Mouse (Mus musculus) NIH3T3 (cell line): ENCODE data around the gene Flywch2.

Source experiments
- DNase-seq: peaks from one replicate; pipeline ENCODE4 v3.0.0-alpha.2; 2012; ENCODE audit warnings: low read depth

Gene Flywch2

DNA sequence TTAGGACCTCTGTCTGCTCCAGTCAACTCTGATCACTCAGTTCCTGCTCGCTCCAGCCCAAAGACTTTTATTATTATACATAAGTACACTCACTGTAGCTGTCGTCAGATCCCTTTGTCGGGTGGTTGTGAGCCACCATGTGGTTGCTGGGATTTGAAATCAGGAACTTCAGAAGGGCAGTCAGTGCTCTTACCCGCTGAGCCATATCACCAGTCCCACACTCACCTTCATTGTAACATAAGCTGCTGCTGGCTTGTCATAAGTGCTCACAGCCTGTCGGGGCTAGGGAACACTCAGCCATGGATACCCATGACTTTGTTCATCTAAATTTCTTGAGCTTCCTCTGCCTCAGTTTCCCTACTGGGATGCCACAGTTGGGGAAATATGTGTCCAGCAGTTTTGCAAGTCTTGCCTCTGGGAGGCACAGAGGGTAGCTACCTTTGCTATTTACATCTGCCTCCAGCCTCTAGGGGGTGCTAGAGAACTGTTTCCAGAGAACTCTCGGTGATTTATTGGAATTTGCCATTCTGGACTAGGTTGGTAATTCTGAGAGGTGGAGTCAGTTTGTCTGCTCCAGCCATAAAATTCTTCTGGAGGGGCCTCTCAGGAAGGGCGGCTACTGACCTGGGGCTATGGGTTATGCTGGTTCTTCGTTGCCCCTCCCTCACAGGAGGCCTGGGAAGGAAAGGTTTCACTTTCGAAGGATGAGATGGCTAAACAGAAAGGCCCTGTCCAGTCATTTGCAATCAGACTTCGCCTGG lies 37.1 kb downstream of the Flywch2 start:
- DNase-seq = peak; percentile 93

DNA sequence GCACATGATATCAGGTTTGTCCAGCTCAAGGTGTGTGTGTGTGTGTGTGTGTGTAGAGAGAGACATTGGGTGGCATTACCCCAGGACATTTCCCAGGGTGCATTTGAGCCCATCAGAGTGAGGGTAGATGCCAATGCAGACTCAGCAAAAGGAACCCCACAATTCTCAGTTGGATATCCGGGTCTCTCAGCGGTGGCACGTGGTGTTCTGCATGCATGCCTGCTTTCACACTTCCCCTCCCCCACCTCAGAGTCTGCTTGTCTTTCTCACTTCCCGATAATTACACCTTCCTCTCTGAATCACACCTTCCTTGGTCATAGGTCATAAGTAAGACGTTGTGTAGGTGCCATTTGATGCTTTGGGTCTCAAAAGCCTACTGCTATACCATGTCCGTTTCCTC lies 37.9 kb downstream of the Flywch2 start:
- DNase-seq = no peak

DNA sequence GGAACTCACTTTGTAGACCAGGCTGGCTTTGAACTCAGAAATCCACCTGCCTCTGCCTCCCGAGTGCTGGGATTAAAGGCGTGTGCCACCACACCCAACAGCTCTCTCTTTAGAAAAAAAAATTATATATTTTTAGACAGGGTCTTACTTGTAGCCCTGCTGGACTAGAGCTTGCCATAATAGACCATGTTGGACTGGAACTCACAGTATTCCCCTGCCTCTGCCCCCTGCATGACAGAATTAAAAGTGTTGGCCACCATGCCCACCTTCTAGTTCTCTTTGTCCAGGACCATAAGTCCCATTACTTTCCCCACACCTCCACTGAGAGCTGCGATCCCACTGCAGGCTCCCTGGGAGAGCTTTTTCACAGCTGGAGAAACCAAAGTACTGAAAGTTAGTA lies 38.4 kb downstream of the Flywch2 start:
- DNase-seq = no peak

DNA sequence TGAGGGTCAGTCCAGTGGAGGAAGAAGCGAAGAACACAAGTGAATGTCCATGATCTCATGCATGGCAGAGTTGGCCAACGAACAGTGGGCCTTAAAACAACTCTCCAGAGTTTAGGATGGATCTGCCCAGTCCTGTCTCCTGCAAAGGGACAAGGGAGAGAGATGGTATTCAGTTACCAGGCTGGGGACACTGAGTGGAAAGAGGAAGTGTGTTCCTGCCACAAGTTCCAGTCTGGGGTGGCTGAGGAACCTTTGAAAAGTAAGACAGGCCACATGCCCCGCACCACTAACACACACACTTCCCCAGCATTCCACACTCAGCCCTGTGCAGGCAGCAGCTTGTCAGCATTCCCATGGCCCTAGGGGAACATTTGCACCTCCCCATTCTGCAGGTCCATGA lies 39.1 kb downstream of the Flywch2 start:
- DNase-seq = no peak

DNA sequence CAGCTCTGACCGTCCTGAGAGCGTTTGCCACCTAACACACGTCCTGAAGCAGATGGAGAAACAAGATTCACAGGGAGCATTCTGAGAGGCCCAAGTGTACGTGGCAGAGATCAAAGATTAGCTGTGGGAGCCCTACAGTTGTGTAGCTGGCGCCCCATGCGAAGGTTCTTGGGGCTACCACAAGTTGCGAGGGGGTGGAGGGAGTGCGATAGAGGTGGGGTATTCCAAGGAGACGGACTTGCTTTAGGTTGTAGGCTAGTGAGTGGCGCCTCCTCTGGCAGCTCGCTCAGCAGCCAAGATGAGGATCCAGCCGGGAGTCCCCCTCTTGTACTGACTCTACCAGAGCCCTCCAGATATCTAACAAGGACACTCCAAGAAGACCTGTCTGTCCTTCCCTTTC lies 39.6 kb downstream of the Flywch2 start:
- no peak for DNase-seq

DNA sequence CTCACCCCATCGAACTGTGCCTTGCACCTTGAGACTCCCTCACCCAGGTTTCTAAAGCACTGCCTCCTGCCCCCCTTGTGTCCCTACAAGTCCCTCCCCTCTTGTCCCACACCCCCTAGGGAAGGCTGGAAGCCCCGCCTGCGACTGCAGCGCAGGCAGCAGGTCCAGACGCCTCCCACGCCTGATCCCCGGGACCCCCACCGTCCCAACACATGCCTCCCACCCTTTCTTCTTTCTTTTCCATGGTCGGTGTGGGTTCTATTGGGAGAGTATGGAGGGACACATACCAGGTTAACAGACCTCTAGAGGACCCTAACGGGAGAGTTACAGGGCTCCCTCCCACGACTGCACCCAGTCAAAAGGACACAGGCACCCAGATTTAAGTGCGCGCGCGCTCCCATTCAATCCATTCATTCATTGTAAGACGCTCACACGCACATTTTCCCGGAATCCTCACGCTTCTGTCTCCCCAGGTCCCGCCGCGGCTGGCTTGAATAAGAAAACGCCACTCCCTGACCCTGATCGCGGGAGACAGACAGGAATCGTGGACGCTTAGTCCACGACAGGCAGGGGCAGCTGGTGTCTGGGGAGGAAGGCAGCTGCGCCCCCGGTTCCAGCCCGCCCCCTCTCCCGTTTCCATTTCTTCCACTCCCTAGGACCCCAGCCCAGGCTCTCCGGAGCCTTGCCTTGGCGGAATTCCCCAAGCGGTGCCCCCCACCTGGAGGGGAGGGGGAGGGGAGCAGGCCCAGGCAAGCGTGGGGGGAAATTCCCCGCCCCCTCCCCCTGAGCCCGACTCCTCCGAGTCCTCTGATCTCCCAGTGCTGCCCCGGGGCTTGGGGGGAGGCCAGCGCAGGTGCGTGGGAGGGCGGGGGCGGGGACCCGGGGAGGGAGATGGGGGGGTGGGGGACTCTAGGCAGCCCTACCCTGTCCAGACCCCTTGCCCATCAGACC lies 40.3 kb downstream of the Flywch2 start, which contains the start of gene Kremen2:
Gene Kremen2 (minus strand): TSS at position 533 of the 951 bp plus-strand sequence.
- DNase-seq = no peak

DNA sequence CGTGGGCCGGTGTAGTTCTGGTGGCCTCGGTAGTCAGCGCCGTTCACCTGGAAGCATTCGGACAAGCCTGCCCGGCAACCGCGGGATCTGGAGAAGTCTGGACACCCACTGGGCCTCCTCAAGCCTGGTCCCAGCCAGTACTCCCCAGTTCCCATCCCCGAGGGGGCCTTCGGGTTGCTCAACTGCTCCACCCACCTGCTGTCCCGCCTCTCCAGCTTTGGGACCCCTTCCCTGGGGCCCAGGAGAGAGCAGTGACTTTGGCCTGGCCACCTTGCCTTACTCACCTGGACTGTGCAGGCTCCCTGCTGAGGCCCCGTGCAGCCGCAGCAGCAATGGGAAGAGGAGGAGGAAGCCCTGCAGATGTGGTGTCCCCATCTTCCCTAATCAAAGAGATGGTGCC lies 41.2 kb downstream of the Flywch2 start:
- DNase-seq = no peak

DNA sequence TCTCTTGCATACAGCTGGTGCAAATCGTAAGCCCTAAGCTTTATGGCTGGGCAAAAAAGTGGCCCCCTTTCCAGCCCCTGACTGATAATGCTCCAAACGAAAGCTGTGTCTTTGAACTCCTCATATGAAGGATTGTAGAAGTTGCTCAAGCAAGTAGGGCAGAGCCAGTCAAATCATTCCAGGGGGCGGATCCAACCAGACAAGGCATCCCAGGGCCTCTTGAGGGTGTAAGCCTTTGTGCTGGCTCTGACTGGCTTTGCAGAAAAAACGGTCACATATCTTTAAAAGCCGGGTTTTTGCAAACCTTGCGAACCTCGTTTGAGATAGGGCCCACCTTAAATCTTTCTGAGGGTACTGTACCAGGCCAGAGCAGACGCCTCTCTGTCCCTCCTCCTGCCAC lies 41.8 kb downstream of the Flywch2 start:
- peak; percentile 69 for DNase-seq

DNA sequence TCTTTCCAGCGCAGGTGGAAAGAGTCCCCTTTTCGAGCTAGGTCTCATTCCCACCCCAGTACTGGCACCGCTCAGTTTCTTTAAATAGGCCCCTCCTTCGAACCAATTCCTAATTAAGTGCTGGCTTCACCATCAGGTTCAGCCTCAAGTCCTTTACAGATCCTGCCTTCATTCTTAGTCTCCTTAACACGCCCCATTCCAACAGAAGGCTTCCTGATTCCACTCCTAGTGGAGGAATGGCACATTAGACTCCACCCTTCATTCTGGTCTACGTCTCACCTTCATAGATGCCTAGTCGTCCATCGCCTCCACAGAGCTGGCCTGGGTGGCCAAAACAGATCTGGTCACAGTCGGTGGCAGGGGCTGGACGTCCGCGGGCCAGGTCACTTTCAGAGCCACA lies 42.9 kb downstream of the Flywch2 start:
- no peak for DNase-seq

DNA sequence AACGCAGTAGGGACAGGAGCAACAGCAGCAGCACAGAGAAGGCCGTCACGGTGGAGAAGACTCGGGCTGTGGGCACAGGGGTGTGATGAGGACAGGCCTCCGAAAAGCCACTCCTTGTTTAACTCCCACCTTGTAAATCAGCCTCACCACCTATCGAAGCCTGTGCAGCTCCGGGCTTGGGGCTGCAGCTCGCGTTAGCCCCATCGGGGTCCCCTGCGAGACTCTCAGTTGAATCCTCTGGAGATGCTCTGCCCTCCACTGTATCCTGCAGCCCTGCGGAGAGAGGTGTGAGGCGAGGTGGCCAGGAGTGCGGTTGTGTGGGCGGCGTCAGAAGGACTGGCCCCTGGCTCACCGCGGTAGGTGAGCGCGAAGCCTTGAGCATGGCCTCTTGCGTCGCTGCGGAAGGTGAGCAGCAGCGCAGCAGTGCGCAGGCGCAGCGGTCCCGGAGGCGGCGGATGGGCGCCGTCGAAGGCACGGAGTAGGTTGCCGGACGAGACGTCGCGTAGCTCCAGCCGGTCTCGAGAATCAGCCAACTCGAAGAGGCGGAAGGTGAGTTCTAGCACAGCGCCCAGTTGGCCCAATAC lies 43.6 kb downstream of the Flywch2 start:
- no peak for DNase-seq

DNA sequence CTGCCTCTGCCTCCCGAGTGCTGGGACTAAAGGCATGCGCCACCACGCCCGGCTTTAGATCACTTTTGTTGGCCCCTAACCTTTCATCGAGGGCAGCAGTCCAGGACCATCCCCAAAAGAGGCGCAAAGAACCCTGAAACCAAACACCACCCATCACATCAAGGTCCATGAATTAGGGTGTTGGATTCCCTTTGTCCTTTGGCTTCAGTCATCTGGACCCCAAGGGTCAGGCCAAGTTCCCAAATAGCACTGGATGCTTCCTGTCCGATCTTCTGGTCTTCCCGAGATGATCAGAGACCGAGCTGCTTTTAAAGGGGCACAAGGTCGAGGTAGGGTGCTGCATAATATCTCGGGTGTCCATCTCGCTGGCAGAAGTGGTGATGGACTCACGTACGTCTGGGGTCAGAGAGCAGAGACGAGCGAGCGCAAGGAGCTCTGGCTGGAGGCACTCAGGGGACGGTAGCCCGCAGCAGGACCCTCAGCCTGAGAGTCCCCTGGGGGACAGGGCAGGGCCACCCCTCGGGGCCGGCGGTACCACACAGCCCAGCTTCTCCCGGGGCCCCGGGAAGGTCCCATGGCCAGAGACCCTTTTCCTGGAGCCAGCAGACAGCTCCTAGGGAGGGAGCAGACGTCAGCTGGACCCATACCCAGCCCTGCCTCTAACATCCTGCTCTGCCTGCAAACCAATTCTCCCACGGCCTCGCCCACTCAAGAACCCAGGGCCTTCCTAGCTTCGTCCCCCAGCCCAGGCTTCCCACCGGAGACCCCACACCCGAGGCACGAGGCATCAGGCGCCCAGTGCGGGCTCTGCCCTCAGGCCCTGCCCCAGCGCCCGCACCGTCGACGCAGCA lies 44.3 kb downstream of the Flywch2 start:
- DNase-seq = no peak

DNA sequence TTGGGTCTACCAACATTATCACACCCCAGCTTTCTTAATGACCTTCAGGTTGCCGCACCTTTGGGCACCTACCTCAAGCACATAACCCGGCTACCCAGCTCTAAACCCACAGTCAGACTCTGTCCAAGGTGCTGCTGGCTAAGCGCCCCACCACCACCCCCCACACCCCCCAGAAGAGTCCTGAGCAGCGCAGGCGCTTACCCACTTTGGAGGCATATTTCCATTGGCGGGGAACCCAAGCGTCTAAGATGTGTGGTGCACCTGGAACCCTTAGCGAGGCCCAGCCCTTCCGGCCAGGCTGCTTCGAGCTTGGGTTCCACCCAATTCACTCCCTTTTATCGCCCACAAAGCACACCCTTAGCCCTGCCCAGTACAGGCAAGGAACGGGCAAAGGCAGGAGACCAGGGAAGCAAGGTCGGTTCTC lies 45.3 kb downstream of the Flywch2 start, which contains the start of gene Paqr4:
Gene Paqr4 (minus strand): TSS at position 270 of the 424 bp plus-strand sequence.
- no peak for DNase-seq

DNA sequence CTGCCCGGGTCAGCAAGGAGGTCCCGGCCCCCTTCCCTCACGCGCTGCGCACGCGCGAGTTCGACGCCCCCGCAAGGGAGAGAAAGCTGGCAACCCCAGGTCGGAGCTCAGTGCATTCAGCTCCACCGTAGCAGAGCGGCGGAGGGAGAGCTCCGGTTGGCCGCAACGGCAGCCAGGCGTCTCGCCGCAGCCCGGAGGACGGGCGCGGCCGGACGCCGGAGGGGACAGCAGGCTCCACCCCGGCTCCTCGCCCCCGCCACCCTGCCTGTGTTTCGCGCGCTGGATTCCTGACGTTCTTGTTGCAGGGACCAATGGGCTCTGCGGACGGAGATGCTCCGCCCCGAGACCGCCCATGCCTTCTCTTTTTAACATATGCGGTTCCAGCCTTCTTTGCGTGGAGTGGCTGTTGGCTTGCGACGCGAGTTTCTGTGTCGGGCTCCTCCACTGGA lies 45.7 kb downstream of the Flywch2 start:
- peak; percentile 88 for DNase-seq

DNA sequence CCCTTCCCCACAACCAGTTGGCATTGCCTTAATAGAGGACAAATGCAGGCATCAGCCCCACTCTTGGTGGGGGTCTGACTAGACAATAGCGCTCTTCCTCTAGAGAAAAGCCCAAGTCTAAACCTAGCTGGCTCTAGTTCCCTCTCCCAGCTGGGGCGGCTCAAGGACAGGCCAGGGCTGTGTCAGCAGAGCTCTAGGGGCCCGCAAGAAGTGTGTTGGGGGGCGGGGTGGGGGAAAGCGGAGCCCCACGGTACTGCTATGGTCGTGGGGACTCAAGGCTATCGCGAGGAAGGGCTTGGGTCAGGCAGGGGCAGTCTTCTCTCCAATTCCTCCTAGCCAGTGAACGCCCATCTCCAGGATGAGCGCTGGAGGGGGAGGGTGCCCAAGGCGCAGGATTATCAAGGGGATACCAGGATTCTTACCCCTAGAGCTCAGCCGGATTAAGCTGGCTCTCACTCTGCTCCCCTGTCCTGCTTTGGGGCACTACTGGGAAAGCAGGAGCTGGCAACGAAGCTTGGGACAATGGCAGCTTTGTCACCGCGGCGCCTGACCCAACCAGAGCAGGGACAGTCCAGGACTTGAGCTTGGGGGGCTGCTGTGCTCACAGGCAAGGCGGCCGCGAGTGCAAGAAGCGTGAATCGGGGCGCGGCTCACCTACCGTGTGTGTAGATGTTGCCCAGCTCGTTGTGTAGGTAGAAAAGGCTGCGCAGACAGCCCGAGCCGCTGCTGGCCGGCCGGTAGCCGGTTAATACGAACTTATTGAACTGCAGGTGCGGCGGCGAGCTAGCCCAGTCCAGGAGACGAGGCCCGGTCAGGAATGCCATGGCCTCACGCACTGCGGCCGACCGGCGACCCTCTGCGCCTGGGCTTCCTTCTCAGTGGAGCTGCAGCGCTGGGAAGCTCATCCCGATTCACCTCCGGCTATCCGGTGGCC lies 46.4 kb downstream of the Flywch2 start:
- peak; percentile 22 for DNase-seq

DNA sequence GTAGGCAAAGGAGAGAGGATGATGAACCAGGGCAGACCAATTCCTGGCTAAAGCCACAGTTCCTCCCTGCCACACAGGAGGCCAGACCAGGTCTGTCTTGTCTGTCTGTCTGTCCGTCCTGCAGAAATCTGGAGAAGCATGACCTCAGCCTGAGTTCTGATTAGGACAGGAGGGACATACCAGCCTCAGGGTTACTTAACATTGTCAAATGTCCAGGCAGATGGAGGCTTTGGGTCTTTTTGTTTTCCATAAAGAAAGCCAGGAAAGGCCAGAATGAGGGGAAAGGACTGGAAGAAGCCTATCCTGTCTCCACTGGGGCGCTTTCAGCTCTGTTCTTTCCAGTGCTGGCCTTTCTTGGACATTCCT lies 47.1 kb downstream of the Flywch2 start:
- no peak for DNase-seq

DNA sequence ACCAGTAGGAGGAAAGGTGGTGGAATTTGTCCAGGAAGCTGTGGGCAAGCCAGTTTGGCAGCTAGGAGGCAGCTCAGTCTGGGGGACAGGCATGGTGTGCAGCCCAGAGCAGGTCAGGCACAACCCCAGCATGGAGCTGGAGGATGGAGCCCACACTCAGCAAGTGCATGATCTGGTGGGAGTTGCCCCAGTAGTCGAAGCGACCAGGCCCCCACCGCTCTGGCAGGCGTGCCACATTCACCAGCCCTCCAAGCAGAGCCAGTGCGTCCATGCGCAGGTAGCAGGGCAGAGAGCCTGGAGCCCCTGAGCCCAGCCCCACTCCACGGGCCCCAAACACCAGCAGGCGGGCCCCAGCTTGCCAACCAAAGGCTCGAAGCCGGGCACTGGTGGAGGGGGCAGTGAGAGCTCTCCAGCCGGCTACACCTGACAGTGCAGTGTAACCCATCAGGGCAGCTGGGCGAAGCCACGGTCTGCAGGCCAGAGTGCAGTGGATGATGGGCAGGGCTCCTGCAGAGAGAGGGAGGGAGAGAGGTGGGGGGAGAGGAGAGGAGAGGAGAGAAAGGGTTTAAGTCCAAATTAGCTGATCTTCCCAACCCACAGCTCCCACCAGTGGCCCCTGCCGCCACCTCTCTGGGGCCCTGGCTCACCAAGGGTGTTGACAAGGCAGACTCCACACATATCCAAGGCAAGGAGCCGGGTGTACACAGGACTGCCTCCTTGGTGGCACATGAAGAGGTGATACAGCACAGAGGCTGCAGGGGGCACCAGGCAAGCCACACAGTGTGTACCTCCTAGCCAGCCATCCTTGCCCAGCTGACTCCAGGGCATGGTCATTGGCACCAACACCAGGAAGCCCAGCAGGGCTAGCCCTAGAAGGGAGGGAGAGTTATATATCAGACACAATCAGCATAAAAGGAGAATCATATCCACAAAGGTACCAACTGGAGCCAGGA lies 48.1 kb downstream of the Flywch2 start:
- DNase-seq = peak; percentile 36

DNA sequence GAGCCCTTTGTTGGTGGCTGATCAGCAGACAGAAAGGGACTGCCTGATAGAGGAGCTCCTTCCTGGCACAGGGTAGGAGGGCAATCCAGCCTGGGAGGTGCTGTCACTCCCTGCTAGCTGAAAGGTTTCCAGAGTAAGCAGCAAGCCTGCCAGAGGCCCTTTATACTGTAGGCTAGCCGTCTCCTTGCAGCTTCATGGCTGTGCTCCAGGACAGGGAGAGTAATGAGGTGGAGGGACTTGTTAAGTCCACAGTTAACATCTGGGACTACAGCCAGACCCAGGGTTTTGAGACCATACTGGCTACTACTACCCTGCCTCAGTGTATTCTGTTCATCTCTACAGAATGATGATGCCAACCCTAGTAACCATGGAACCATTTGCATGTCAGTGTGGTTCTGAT lies 51.5 kb downstream of the Flywch2 start:
- peak; percentile 74 for DNase-seq

DNA sequence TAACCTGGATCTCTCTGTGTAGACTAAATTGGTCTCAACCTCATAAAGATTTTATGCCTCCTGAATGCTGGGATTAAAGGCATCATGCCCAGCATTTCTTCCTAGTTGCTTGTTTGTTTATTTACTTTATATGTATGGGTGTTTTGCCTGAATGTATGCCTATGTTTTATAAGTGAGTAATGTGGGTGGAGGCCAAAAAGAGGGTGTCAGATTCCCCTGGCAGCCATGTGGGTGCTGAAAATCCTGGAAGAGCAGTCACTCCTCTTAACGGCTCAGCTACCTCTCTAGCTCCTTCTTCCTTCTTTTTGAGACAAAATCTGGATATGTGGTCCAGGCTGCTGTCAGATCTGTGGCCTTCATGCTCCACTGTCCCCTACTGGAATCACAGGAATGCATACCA lies 55.4 kb downstream of the Flywch2 start:
- peak; percentile 71 for DNase-seq
